Mouse (Mus musculus) kidney, embryonic 14.5 days (tissue): Measurements from ENCODE around the gene B3gnt2. TPM values are rescaled to one million over a fixed set of nuclear protein-coding genes. Genes with fewer than 3 reads are reported as not detected.

Experiments used
- ATAC-seq: fragments of 200-750 bp; cut with Nextera tagmentation; 2 replicates; pipeline ENCODE4 v1.8.0; 2017; ENCODE audit warnings: moderate number of reproducible peaks, mild to moderate bottlenecking, moderate TSS enrichment, moderate library complexity; ENCODE audit not compliant: low FRiP score, low TSS enrichment
- H3K27ac ChIP-seq: fragments of 300-500 bp; sonication (generic); 2 replicates; pipeline ENCODE4 v1.5.1; 2014; ENCODE audit warnings: low read depth, mild to moderate bottlenecking, low read length, moderate library complexity, mixed read lengths
- H3K27me3 ChIP-seq: fragments of 300-500 bp; sonication (generic); 2 replicates; pipeline ENCODE4 v1.6.1; 2014; ENCODE audit warnings: mild to moderate bottlenecking, low read length; ENCODE audit not compliant: control insufficient read depth, insufficient read depth
- H3K36me3 ChIP-seq: fragments of 300-500 bp; sonication (generic); 2 replicates; pipeline ENCODE4 v1.6.1; 2014; ENCODE audit warnings: low read length, mixed read lengths; ENCODE audit not compliant: control insufficient read depth, insufficient read depth
- H3K4me1 ChIP-seq: fragments of 300-500 bp; sonication (generic); 2 replicates; pipeline ENCODE4 v1.6.1; 2014; ENCODE audit warnings: low read length, mixed read lengths; ENCODE audit not compliant: control insufficient read depth, insufficient read depth
- H3K4me2 ChIP-seq: fragments of 300-500 bp; sonication (generic); replicated peaks from 2 replicates; pipeline ENCODE4 v1.6.1; 2014; ENCODE audit warnings: low read depth, mild to moderate bottlenecking, low read length
- H3K4me3 ChIP-seq: fragments of 300-500 bp; sonication (generic); 2 replicates; pipeline ENCODE4 v1.5.1; 2014; ENCODE audit warnings: mild to moderate bottlenecking, low read length
- H3K9ac ChIP-seq: fragments of 300-500 bp; sonication (generic); 2 replicates; pipeline ENCODE4 v1.6.1; 2014; ENCODE audit warnings: low read depth, mild to moderate bottlenecking, low read length, moderate library complexity
- H3K9me3 ChIP-seq: fragments of 300-500 bp; sonication (generic); 2 replicates; pipeline ENCODE4 v1.6.1; 2016; ENCODE audit warnings: low read length; ENCODE audit not compliant: control insufficient read depth
- WGBS: fragments of 180-500 bp; shearing (Covaris S2); extraction: QIAGEN DNeasy Blood & Tissue Kit; methylation state at CpG from one replicate; pipeline ENCODE4 v1.1.7; 2014; 5-methylcytosine and 5-hydroxymethylcytosine counted together
- polyA plus RNA-seq: library from polyadenylated mRNA; unstranded; fragments of >200 nt; fragmentation: Nextera tagmentation; extraction: Ambion mirVana; gene quantifications from 2 replicates; pipeline ENCODE4 v1.2.1, GENCODE M21; 2014

Gene B3gnt2
- polyA plus RNA-seq, 1 experiment from 2014 or later = 9.1 TPM

DNA sequence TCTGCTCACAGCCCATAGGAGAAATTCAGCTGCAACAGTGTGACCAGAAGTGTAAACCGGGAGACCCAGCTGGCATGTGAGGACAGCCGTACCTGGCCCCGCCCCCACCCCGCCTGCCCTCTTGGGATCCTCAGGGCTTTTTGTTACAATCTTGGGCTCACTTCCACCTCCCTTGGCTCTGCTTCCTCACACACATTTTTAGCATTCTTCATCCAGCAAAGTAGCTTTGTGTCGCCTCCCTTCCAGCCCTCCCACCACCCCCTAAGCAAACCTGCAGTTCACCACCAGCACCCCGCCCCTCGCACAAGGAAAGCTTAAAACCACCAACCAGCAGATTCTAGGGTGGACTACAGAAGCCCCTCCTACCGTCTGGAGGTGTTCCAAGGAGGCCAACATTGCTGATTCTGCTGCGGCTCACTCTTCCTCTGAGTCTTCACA is 60.8 kb downstream of the B3gnt2 start:
- H3K4me2 ChIP-seq = peak overlapping the region; percentile 5; the same call in 1 of the 2 replicates
- H3K4me1 ChIP-seq = peaks cover 12% of the 10 kb centered on the region; the same call in 1 of the 2 replicates
- ATAC-seq = peak; percentile 89
- H3K27me3 ChIP-seq = no peaks in the 10 kb centered on the region
- no peaks in the 10 kb centered on the region for H3K36me3 ChIP-seq
- no peaks in the 10 kb centered on the region for H3K9me3 ChIP-seq
- H3K27ac ChIP-seq = peak overlapping the region; percentile 59; the same call in 1 of the 2 replicates
- no peak overlapping the region for H3K9ac ChIP-seq
- 16% methylated on average over 9 of the region's 9 CpGs for WGBS
- no peak overlapping the region for H3K4me3 ChIP-seq

DNA sequence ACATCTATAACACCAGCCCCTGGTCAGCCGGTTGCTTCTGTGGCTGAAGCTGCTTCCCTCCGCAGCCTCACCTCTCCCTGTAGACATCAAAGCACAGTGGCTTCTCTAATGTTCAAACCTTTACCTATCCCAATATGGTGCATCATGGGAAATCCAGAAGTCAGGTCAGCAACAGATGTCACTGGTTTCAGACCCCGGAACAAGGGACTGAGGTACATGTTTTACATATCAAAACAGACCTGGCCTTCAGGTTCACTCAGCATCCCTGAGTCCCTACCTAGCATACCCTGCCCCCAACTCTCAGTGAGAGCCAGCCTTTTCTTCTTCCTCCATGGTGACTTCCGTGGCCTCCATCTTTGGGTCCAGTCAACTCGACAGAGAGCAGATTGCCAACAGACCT is 61.8 kb downstream of the B3gnt2 start:
- Histone ChIP-seq H3K9ac (no peak overlapping the region), H3K4me1 (peaks cover 12% of the 10 kb centered on the region; the same call in 1 of the 2 replicates), H3K27ac (no peak overlapping the region), H3K4me3 (no peak overlapping the region), H3K27me3 (no peaks in the 10 kb centered on the region), H3K36me3 (no peaks in the 10 kb centered on the region), H3K9me3 (no peaks in the 10 kb centered on the region), H3K4me2 (no peak overlapping the region)
- 71% methylated on average over 5 of the region's 5 CpGs for WGBS
- ATAC-seq = no peak

DNA sequence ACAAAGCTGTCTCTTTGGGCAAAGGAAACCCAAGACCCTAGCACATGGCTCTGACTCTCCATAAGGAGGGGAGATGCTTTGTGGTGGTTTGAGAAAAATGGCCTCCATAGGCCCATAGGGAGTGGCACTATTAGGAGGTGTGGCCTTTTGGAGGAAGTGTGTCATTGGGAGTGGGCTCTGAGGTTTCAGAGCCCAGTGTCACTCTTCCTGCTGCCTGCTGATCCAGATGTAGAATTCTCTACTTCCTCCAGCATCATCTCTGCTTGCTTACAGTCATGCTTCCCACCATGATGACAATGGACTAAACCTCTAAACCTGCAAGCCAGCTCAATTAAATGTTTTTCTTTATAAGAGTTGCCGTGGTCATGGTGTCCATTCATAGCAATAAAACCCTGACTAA is 66.0 kb downstream of the B3gnt2 start:
- Histone ChIP-seq H3K4me3 (no peak overlapping the region), H3K27ac (no peak overlapping the region), H3K9ac (no peak overlapping the region), H3K4me2 (no peak overlapping the region), H3K9me3 (no peaks in the 10 kb centered on the region), H3K36me3 (no peaks in the 10 kb centered on the region), H3K27me3 (no peaks in the 10 kb centered on the region), H3K4me1 (0 out of 2 replicates have a peak, but pooled peaks cover 2% of the 10 kb centered on the region)
- 84% methylated on average over 1 of the region's 1 CpGs for WGBS
- ATAC-seq = no peak

GRCm38 (mm10) chr11:22793881-22794203 is 66.9 kb downstream of the B3gnt2 start:
- Histone ChIP-seq H3K4me3 (no peak overlapping the region), H3K9me3 (no peaks in the 10 kb centered on the region), H3K36me3 (no peaks in the 10 kb centered on the region), H3K27ac (no peak overlapping the region), H3K4me1 (no peaks in the 10 kb centered on the region), H3K27me3 (no peaks in the 10 kb centered on the region), H3K4me2 (no peak overlapping the region), H3K9ac (no peak overlapping the region)
- no peak for ATAC-seq
- 95% methylated on average over 1 of the region's 1 CpGs for WGBS

- no peak overlapping the region for H3K9ac ChIP-seq
- H3K4me3 ChIP-seq = no peak overlapping the region
- ATAC-seq = no peak
- H3K27ac ChIP-seq = no peak overlapping the region
- WGBS = 88% methylated on average over 3 of the region's 3 CpGs
- no peak overlapping the region for H3K4me2 ChIP-seq
- H3K9me3 ChIP-seq = no peaks in the 10 kb centered on the region
- H3K4me1 ChIP-seq = no peaks in the 10 kb centered on the region
- no peaks in the 10 kb centered on the region for H3K27me3 ChIP-seq
- no peaks in the 10 kb centered on the region for H3K36me3 ChIP-seq
Measured at GRCm38 (mm10) chr11:22793176-22793880, 67.4 kb downstream of the B3gnt2 start.

DNA sequence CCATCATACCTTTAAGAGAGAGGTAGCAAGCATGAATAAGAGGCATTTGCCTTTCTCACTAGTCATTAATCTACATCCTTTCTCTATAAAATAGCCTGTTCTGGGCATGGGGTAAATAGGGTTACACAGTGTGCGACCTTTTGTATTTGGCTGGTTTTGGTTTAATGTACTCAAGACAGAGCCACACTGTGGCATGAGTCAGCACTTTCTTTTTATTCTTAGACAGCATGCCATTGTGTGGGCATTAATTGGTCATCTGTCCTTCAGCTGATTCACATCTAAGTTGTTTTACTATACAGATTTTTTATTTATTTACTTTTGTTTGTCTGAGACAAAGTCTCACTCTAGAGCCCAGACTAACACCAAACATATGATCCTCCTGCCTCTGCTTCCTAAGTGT is 68.6 kb downstream of the B3gnt2 start:
- no peak overlapping the region for H3K9ac ChIP-seq
- no peak for ATAC-seq
- no peak overlapping the region for H3K4me3 ChIP-seq
- no peak overlapping the region for H3K4me2 ChIP-seq
- no peaks in the 10 kb centered on the region for H3K9me3 ChIP-seq
- no peak overlapping the region for H3K27ac ChIP-seq
- WGBS = 91% methylated on average over 1 of the region's 1 CpGs
- no peaks in the 10 kb centered on the region for H3K36me3 ChIP-seq
- H3K4me1 ChIP-seq = no peaks in the 10 kb centered on the region
- H3K27me3 ChIP-seq = no peaks in the 10 kb centered on the region

- WGBS = 92% methylated on average over 5 of the region's 5 CpGs
- H3K4me2 ChIP-seq = no peak overlapping the region
- ATAC-seq = no peak
- H3K4me3 ChIP-seq = no peak overlapping the region
- no peaks in the 10 kb centered on the region for H3K9me3 ChIP-seq
- no peaks in the 10 kb centered on the region for H3K27me3 ChIP-seq
- H3K36me3 ChIP-seq = no peaks in the 10 kb centered on the region
- H3K9ac ChIP-seq = no peak overlapping the region
- H3K27ac ChIP-seq = no peak overlapping the region
- H3K4me1 ChIP-seq = no peaks in the 10 kb centered on the region
Measured at GRCm38 (mm10) chr11:22791726-22792125, 69.0 kb downstream of the B3gnt2 start.

GRCm38 (mm10) chr11:22787833-22788232 is 72.9 kb downstream of the B3gnt2 start:
- Histone ChIP-seq H3K27ac (no peak overlapping the region), H3K4me3 (no peak overlapping the region), H3K9me3 (no peaks in the 10 kb centered on the region), H3K9ac (no peak overlapping the region), H3K4me2 (no peak overlapping the region), H3K4me1 (0 out of 2 replicates have a peak, but pooled peaks cover 3% of the 10 kb centered on the region), H3K27me3 (no peaks in the 10 kb centered on the region), H3K36me3 (no peaks in the 10 kb centered on the region)
- WGBS = 84% methylated on average over 2 of the region's 2 CpGs
- no peak for ATAC-seq

DNA sequence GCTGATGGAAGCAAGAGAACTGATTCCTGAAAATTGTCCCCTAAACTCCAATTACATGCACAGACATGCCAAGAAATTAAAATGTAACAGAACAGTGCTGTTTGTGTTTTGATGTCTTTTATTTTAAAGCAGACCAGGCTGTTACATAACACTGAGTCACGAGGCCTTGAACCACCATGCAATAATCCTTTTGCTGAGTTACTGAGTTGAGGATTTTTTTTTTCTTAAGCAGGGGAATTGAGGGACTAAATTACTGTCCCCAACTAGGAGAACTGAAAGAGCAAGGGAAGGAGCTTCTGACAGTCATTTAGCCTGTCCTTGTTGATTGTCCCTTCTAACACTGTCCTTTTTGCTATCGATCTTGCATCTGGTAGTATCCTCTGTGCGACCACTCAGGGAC is 76.3 kb downstream of the B3gnt2 start:
- no peak for ATAC-seq
- H3K9ac ChIP-seq = no peak overlapping the region

More for the DNA sequence above, 76.3 kb downstream of the B3gnt2 start:
- no peak overlapping the region for H3K4me2 ChIP-seq
- no peak overlapping the region for H3K4me3 ChIP-seq
- 0 out of 2 replicates have a peak, but pooled peaks cover 7% of the 10 kb centered on the region for H3K4me1 ChIP-seq
- WGBS = 81% methylated on average over 3 of the region's 3 CpGs
- no peak overlapping the region for H3K27ac ChIP-seq
- H3K27me3 ChIP-seq = no peaks in the 10 kb centered on the region
- no peaks in the 10 kb centered on the region for H3K9me3 ChIP-seq
- no peaks in the 10 kb centered on the region for H3K36me3 ChIP-seq
